Mouse (Mus musculus) cortical plate, adult 2 months (tissue): ENCODE data around the gene Cd2ap. TPM values are rescaled to one million over a fixed set of nuclear protein-coding genes. Genes with fewer than 3 reads are reported as not detected.

Experiments
- H3K27ac ChIP-seq: fragments of 200-500 bp; 2 replicates; pipeline ENCODE4 v1.5.1; 2012; ENCODE audit warnings: low read length, control low read depth, inconsistent platforms; ENCODE audit not compliant: insufficient read depth
- H3K4me1 ChIP-seq: fragments of 200-500 bp; 2 replicates; pipeline ENCODE4 v1.6.1; 2011; ENCODE audit warnings: low read length; ENCODE audit not compliant: control insufficient read depth, insufficient read depth
- H3K4me3 ChIP-seq: fragments of 200-500 bp; 2 replicates; pipeline ENCODE4 v1.5.1; 2011; ENCODE audit warnings: mild to moderate bottlenecking, low read length, control low read depth; ENCODE audit not compliant: insufficient read depth
- CTCF ChIP-seq: fragments of 200-500 bp; IDR thresholded peaks from 2 replicates; pipeline ENCODE4 v1.5.1; 2011; ENCODE audit warnings: mild to moderate bottlenecking, control low read depth, low read length; ENCODE audit not compliant: insufficient read depth; ENCODE audit errors: extremely low read depth
- POLR2A ChIP-seq: fragments of 200-500 bp; IDR thresholded peaks from 2 replicates; pipeline ENCODE4 v1.6.1; 2011; ENCODE audit warnings: mild to moderate bottlenecking, low read length, control low read depth; ENCODE audit not compliant: insufficient read depth; ENCODE audit errors: extremely low read depth
- polyA plus RNA-seq: library from polyadenylated mRNA; depleted of rRNA; stranded (reverse); fragments of >200 nt; gene quantifications from 2 replicates; pipeline ENCODE4 v1.2.3, GENCODE M21; 2012

Cd2ap gene
- polyA plus RNA-seq, 1 experiment = 19.9 TPM

- Histone ChIP-seq H3K27ac (no peak overlapping the region), H3K4me3 (peak overlapping the region; percentile 61), H3K4me1 (peaks cover 2% of the 10 kb centered on the region; the same call in 1 of the 2 replicates)
- TF ChIP-seq POLR2A (no peak), CTCF (no peak)
These were observed 1.4 kb downstream of the Cd2ap start for GRCm38 (mm10) chr17:42875015-42875414.

GRCm38 (mm10) chr17:42870465-42870864 lies 6.0 kb downstream of the Cd2ap start:
- TF ChIP-seq POLR2A (no peak), CTCF (no peak)

GRCm38 (mm10) chr17:42863186-42863585 lies 13.3 kb downstream of the Cd2ap start:
- TF ChIP-seq POLR2A (no peak), CTCF (no peak)
- Histone ChIP-seq H3K27ac (no peak overlapping the region), H3K4me1 (no peaks in the 10 kb centered on the region), H3K4me3 (no peak overlapping the region)

More at GRCm38 (mm10) chr17:42870465-42870864, 6.0 kb downstream of the Cd2ap start:
- Histone ChIP-seq H3K27ac (no peak overlapping the region), H3K4me1 (peaks cover 2% of the 10 kb centered on the region; the same call in 1 of the 2 replicates), H3K4me3 (no peak overlapping the region)

- H3K4me3 ChIP-seq = no peak overlapping the region
- no peak for TF ChIP-seq CTCF
- no peak for TF ChIP-seq POLR2A
- H3K27ac ChIP-seq = no peak overlapping the region
- H3K4me1 ChIP-seq = no peaks in the 10 kb centered on the region
These were observed 16.1 kb downstream of the Cd2ap start for GRCm38 (mm10) chr17:42860370-42860769.

- TF ChIP-seq POLR2A (no peak), CTCF (no peak)
- Histone ChIP-seq H3K27ac (no peak overlapping the region), H3K4me3 (no peak overlapping the region), H3K4me1 (no peaks in the 10 kb centered on the region)
These were observed 19.0 kb downstream of the Cd2ap start for GRCm38 (mm10) chr17:42857506-42857905.

GRCm38 (mm10) chr17:42847108-42847507 lies 29.4 kb downstream of the Cd2ap start:
- no peak for TF ChIP-seq POLR2A
- no peak for TF ChIP-seq CTCF
- no peak overlapping the region for H3K27ac ChIP-seq
- no peaks in the 10 kb centered on the region for H3K4me1 ChIP-seq
- H3K4me3 ChIP-seq = no peak overlapping the region

GRCm38 (mm10) chr17:42837193-42837592 lies 39.3 kb downstream of the Cd2ap start:
- TF ChIP-seq POLR2A (no peak), CTCF (no peak)

GRCm38 (mm10) chr17:42822787-42823186 lies 53.7 kb downstream of the Cd2ap start:
- no peak for TF ChIP-seq POLR2A
- TF ChIP-seq CTCF = no peak
- no peak overlapping the region for H3K27ac ChIP-seq
- H3K4me3 ChIP-seq = no peak overlapping the region

More at GRCm38 (mm10) chr17:42837193-42837592, 39.3 kb downstream of the Cd2ap start:
- no peak overlapping the region for H3K4me3 ChIP-seq
- no peak overlapping the region for H3K27ac ChIP-seq
- no peaks in the 10 kb centered on the region; the same call in 1 of the 2 replicates for H3K4me1 ChIP-seq

GRCm38 (mm10) chr17:42815374-42815773 lies 61.1 kb downstream of the Cd2ap start:
- no peak for TF ChIP-seq CTCF
- no peak for TF ChIP-seq POLR2A
- no peak overlapping the region for H3K27ac ChIP-seq
- H3K4me3 ChIP-seq = no peak overlapping the region
- H3K4me1 ChIP-seq = no peaks in the 10 kb centered on the region

More at GRCm38 (mm10) chr17:42822787-42823186, 53.7 kb downstream of the Cd2ap start:
- no peaks in the 10 kb centered on the region; the same call in 1 of the 2 replicates for H3K4me1 ChIP-seq

GRCm38 (mm10) chr17:42792412-42792975 lies 84.0 kb downstream of the Cd2ap start:
- H3K4me3 ChIP-seq = no peak overlapping the region

More at GRCm38 (mm10) chr17:42792412-42792975, 84.0 kb downstream of the Cd2ap start:
- H3K4me1 ChIP-seq = no peaks in the 10 kb centered on the region
- no peak overlapping the region for H3K27ac ChIP-seq
- TF ChIP-seq CTCF (no peak), POLR2A (no peak)
